ENCODE assay signal across 9 mouse cellular contexts in genomic region chr3:87944838-87945600, GRCm38 (mm10). TPM values are rescaled to one million over a fixed set of nuclear protein-coding genes. Genes with fewer than 3 reads are reported as not detected.
DNase-seq lines count a peak whose midpoint lies in the region; ATAC-seq and TF ChIP-seq lines count a peak whose summit lies in the region.
"Had no signal": no experiment of that assay in that cellular context is flagged by ENCODE, and none has a peak within 500 bp of the region (broad histone marks: within the 10 kb centered on the region; RNA-seq: fewer than 3 reads in every experiment).

No protein-coding gene starts in this region.

- H3K4me2 ChIP-seq in heart, embryonic 11.5 days = no peak overlapping the region
- H3K4me2 ChIP-seq in limb, embryonic 14.5 days (replicated peaks; ENCODE audit: low read depth, low read length, severe bottlenecking) = peak overlapping the region; percentile 1; the same call in 1 of the 2 replicates

- DNase-seq in gastrocnemius, adult 18-20 months (ENCODE audit: low spot score) = peak; percentile 32
- DNase-seq in gastrocnemius, postnatal 10 days = no peak
- peak; percentile 74 for DNase-seq in brain, embryonic 14.5 days (ENCODE audit: low read depth)
- DNase-seq in limb, embryonic 14.5 days (ENCODE audit: low spot score) = peak; percentile 58
- no peak for DNase-seq in right cerebral cortex, adult 18-20 months
- no peak for DNase-seq in spleen, postnatal 4 days (ENCODE audit: low spot score in 2 of 2)
- DNase-seq: adrenal gland, adult 2 months had no signal

- H3K36me3 ChIP-seq in heart, embryonic 11.5 days (ENCODE audit: control insufficient read depth, insufficient read depth, low read length) = peaks cover 16% of the 10 kb centered on the region
- peaks cover 29% of the 10 kb centered on the region for H3K36me3 ChIP-seq in limb, embryonic 14.5 days (ENCODE audit: control insufficient read depth, insufficient read depth, low read length)

- H3K9me3 ChIP-seq in heart, embryonic 11.5 days (replicated peaks; ENCODE audit: control insufficient read depth, low read length) = no peaks in the 10 kb centered on the region
- H3K9me3 ChIP-seq in limb, embryonic 14.5 days (ENCODE audit: control insufficient read depth, low read length) = no peaks in the 10 kb centered on the region

- no peak for TF ChIP-seq CTCF in brain, embryonic 14.5 days (IDR thresholded peaks at IDR 0.05; ENCODE audit: borderline replicate concordance, extremely low read depth, insufficient read depth, insufficient read length)

- TF ChIP-seq POLR2A in brain, embryonic 14.5 days (IDR thresholded peaks at IDR 0.05; ENCODE audit: borderline replicate concordance, extremely low read depth, insufficient read depth, insufficient read length, poor library complexity, severe bottlenecking) = no peak
- no peak for TF ChIP-seq POLR2A in limb, embryonic 14.5 days (IDR thresholded peaks at IDR 0.05; ENCODE audit: borderline replicate concordance, extremely low read depth, insufficient read depth, insufficient read length)

- peak; percentile 54; the same call in 1 of the 2 replicates for ATAC-seq in heart, embryonic 11.5 days (replicated peaks; ENCODE audit: insufficient number of reproducible peaks, low FRiP score, low TSS enrichment)
- peak; percentile 19; the same call in 1 of the 2 replicates for ATAC-seq in limb, embryonic 14.5 days (ENCODE audit: low FRiP score, low read depth)
- no peak for ATAC-seq in frontal cortex, adult (ENCODE audit: low TSS enrichment)

- no peak overlapping the region; the same call in 1 of the 2 replicates for H3K27ac ChIP-seq in heart, embryonic 11.5 days (ENCODE audit: low read depth, low read length)
- H3K27ac ChIP-seq in limb, embryonic 14.5 days (replicated peaks; ENCODE audit: low read depth, low read length) = peak overlapping the region; percentile 88

- WGBS in heart, embryonic 11.5 days (ENCODE audit: insufficient replicate concordance) = 33% methylated on average over 4 of the region's 4 CpGs
- WGBS in limb, embryonic 14.5 days = 15% methylated on average over 4 of the region's 4 CpGs

- peaks cover 39% of the 10 kb centered on the region for H3K27me3 ChIP-seq in heart, embryonic 11.5 days (ENCODE audit: control insufficient read depth, insufficient read depth, low read length)
- no peaks in the 10 kb centered on the region for H3K27me3 ChIP-seq in limb, embryonic 14.5 days (ENCODE audit: control insufficient read depth, insufficient read depth, low read length)

- no peak overlapping the region for H3K4me3 ChIP-seq in heart, embryonic 11.5 days (ENCODE audit: low read depth, low read length)
- H3K4me3 ChIP-seq in limb, embryonic 14.5 days (replicated peaks; ENCODE audit: low read length) = no peak overlapping the region

- peaks cover 36% of the 10 kb centered on the region for H3K4me1 ChIP-seq in heart, embryonic 11.5 days (ENCODE audit: control insufficient read depth, insufficient read depth, low read length)
- peaks cover 50% of the 10 kb centered on the region for H3K4me1 ChIP-seq in limb, embryonic 14.5 days (ENCODE audit: control insufficient read depth, insufficient read depth, low read length)

- H3K9ac ChIP-seq in heart, embryonic 11.5 days (ENCODE audit: low read depth, low read length) = peak overlapping the region; percentile 40; the same call in 1 of the 2 replicates
- 0 out of 2 replicates have a peak overlapping the region, but pooled peaks have one; percentile 41 for H3K9ac ChIP-seq in limb, embryonic 14.5 days (ENCODE audit: low read depth, low read length, severe bottlenecking)

RNA-seq across cellular contexts. Expression of gene Crabp2, which starts 3.4 kb away (rescaled TPM):
- under 1 TPM in 1 of 2 experiments, not detected in 1; 0.57 TPM for total RNA-seq in gastrocnemius, adult 18-20 months (2021)
- total RNA-seq in gastrocnemius, postnatal 10 days (2021) = 1 to 10 TPM in 1 of 2 experiments, under 1 TPM in 1; 0.96 to 1.1 TPM
- polyA plus RNA-seq in brain, embryonic 14.5 days (2012; rRNA removed) = 20.0 and 33.4 TPM in 2 replicates
- polyA plus RNA-seq in heart, embryonic 11.5 days (2014; fragmentation: Nextera tagmentation; extraction: Ambion mirVana) = 24.1 and 25.1 TPM in 2 replicates
- 176 and 192 TPM in 2 replicates for polyA plus RNA-seq in limb, embryonic 14.5 days (2012; rRNA removed)
- polyA plus RNA-seq in limb, embryonic 14.5 days (2014; fragmentation: Nextera tagmentation; extraction: Ambion mirVana) = 267 and 331 TPM in 2 replicates
- polyA plus RNA-seq: adrenal gland, adult 2 months had no signal

RNA-seq across cellular contexts. Expression of gene Rrnad1, which starts 14.5 kb away (rescaled TPM):
- 1 to 10 TPM; 3.2 to 3.4 TPM for total RNA-seq in gastrocnemius, adult 18-20 months (2021)
- total RNA-seq in gastrocnemius, postnatal 10 days (2021) = 1 to 10 TPM; 4.8 to 7.0 TPM
- 41.0 and 55.9 TPM in 2 replicates for polyA plus RNA-seq in brain, embryonic 14.5 days (2012; rRNA removed)
- 14.3 and 14.9 TPM in 2 replicates for polyA plus RNA-seq in heart, embryonic 11.5 days (2014; fragmentation: Nextera tagmentation; extraction: Ambion mirVana)
- polyA plus RNA-seq in limb, embryonic 14.5 days (2012; rRNA removed) = 53.6 and 61.8 TPM in 2 replicates
- polyA plus RNA-seq in limb, embryonic 14.5 days (2014; fragmentation: Nextera tagmentation; extraction: Ambion mirVana) = 15.6 and 18.7 TPM in 2 replicates

RNA-seq across cellular contexts. Expression of gene Isg20l2, which starts 14.9 kb away (rescaled TPM):
- total RNA-seq in gastrocnemius, adult 18-20 months (2021) = 1 to 10 TPM; 6.3 to 8.1 TPM
- 10 to 100 TPM; 10.7 to 15.0 TPM for total RNA-seq in gastrocnemius, postnatal 10 days (2021)
- 29.2 and 29.4 TPM in 2 replicates for polyA plus RNA-seq in brain, embryonic 14.5 days (2012; rRNA removed)
- polyA plus RNA-seq in heart, embryonic 11.5 days (2014; fragmentation: Nextera tagmentation; extraction: Ambion mirVana) = 25.0 and 30.2 TPM in 2 replicates
- polyA plus RNA-seq in limb, embryonic 14.5 days (2012; rRNA removed) = 35.7 and 39.7 TPM in 2 replicates
- 26.7 and 27.0 TPM in 2 replicates for polyA plus RNA-seq in limb, embryonic 14.5 days (2014; fragmentation: Nextera tagmentation; extraction: Ambion mirVana)

RNA-seq across cellular contexts. Expression of gene Mrpl24, which starts 25.7 kb away (rescaled TPM):
- 10 to 100 TPM; 42.2 to 49.1 TPM for total RNA-seq in gastrocnemius, adult 18-20 months (2021)
- total RNA-seq in gastrocnemius, postnatal 10 days (2021) = 10 to 100 TPM; 47.3 to 55.6 TPM
- 76.1 and 81.0 TPM in 2 replicates for polyA plus RNA-seq in brain, embryonic 14.5 days (2012; rRNA removed)
- 67.3 and 68.2 TPM in 2 replicates for polyA plus RNA-seq in heart, embryonic 11.5 days (2014; fragmentation: Nextera tagmentation; extraction: Ambion mirVana)
- polyA plus RNA-seq in limb, embryonic 14.5 days (2012; rRNA removed) = 88.6 and 124 TPM in 2 replicates
- 66.2 and 75.7 TPM in 2 replicates for polyA plus RNA-seq in limb, embryonic 14.5 days (2014; fragmentation: Nextera tagmentation; extraction: Ambion mirVana)

RNA-seq across cellular contexts. Expression of gene Nes, which starts 25.9 kb away (rescaled TPM):
- 10 to 100 TPM; 10.8 to 24.9 TPM for total RNA-seq in gastrocnemius, adult 18-20 months (2021)
- 10 to 100 TPM; 72.4 to 87.7 TPM for total RNA-seq in gastrocnemius, postnatal 10 days (2021)
- polyA plus RNA-seq in brain, embryonic 14.5 days (2012; rRNA removed) = 29.1 and 44.3 TPM in 2 replicates
- polyA plus RNA-seq in heart, embryonic 11.5 days (2014; fragmentation: Nextera tagmentation; extraction: Ambion mirVana) = 11.1 and 15.1 TPM in 2 replicates
- polyA plus RNA-seq in limb, embryonic 14.5 days (2012; rRNA removed) = 28.4 and 36.0 TPM in 2 replicates
- 24.5 and 28.7 TPM in 2 replicates for polyA plus RNA-seq in limb, embryonic 14.5 days (2014; fragmentation: Nextera tagmentation; extraction: Ambion mirVana)

Comparison
In these comparisons a context has a peak if more than half of its experiments do, and no peak if none do; other contexts are left out.
1. DNase-seq: peak in gastrocnemius, adult 18-20 months (single experiment), brain, embryonic 14.5 days (single experiment) and limb, embryonic 14.5 days (single experiment); none in gastrocnemius, postnatal 10 days (single experiment), right cerebral cortex, adult 18-20 months (single experiment) and spleen, postnatal 4 days (0 of 2).